In genomic region chr5:117388296-117388751, GRCm38 (mm10) we compare ENCODE assay signal across 8 mouse cellular contexts. TPM values are rescaled to one million over a fixed set of nuclear protein-coding genes. Genes with fewer than 3 reads are reported as not detected.
DNase-seq lines count a peak whose midpoint lies in the region; ATAC-seq and TF ChIP-seq lines count a peak whose summit lies in the region.

No protein-coding gene starts in this region.

- 0 out of 2 replicates have a peak, but pooled peaks cover 2% of the 10 kb centered on the region for H3K9me3 ChIP-seq in embryonic facial prominence, embryonic 12.5 days
- peaks cover 12% of the 10 kb centered on the region for H3K9me3 ChIP-seq in hindbrain, embryonic 10.5 days
- H3K9me3 ChIP-seq in limb, embryonic 14.5 days (ENCODE audit: control insufficient read depth, low read length) = no peaks in the 10 kb centered on the region
- peaks cover 4% of the 10 kb centered on the region; the same call in 1 of the 2 replicates for H3K9me3 ChIP-seq in midbrain, embryonic 13.5 days
- no peaks in the 10 kb centered on the region for H3K9me3 ChIP-seq in stomach, postnatal 0 days (ENCODE audit: control insufficient read depth, low read length)

- WGBS in embryonic facial prominence, embryonic 12.5 days = 12% methylated on average over 16 of the region's 16 CpGs
- 14% methylated on average over 16 of the region's 16 CpGs for WGBS in hindbrain, embryonic 10.5 days
- WGBS in limb, embryonic 14.5 days = 10% methylated on average over 16 of the region's 16 CpGs
- WGBS in midbrain, embryonic 13.5 days = 10% methylated on average over 16 of the region's 16 CpGs
- 7% methylated on average over 16 of the region's 16 CpGs for WGBS in stomach, postnatal 0 days

- H3K36me3 ChIP-seq in embryonic facial prominence, embryonic 12.5 days = peaks cover 18% of the 10 kb centered on the region
- H3K36me3 ChIP-seq in hindbrain, embryonic 10.5 days = peaks cover 37% of the 10 kb centered on the region
- H3K36me3 ChIP-seq in limb, embryonic 14.5 days (ENCODE audit: control insufficient read depth, insufficient read depth, low read length) = peaks cover 22% of the 10 kb centered on the region
- peaks cover 24% of the 10 kb centered on the region for H3K36me3 ChIP-seq in midbrain, embryonic 13.5 days
- H3K36me3 ChIP-seq in stomach, postnatal 0 days (ENCODE audit: control insufficient read depth, insufficient read depth, low read length) = 0 out of 2 replicates have a peak, but pooled peaks cover 4% of the 10 kb centered on the region

- H3K9ac ChIP-seq in embryonic facial prominence, embryonic 12.5 days = peak overlapping the region; percentile 86
- H3K9ac ChIP-seq in limb, embryonic 14.5 days (ENCODE audit: low read depth, low read length, severe bottlenecking) = peak overlapping the region; percentile 76
- H3K9ac ChIP-seq in midbrain, embryonic 13.5 days (replicated peaks) = peak overlapping the region; percentile 74
- peak overlapping the region; percentile 93 for H3K9ac ChIP-seq in stomach, postnatal 0 days (ENCODE audit: low read length)

- peak overlapping the region; percentile 62 for H3K4me2 ChIP-seq in embryonic facial prominence, embryonic 12.5 days (replicated peaks)
- peak overlapping the region; percentile 54 for H3K4me2 ChIP-seq in limb, embryonic 14.5 days (replicated peaks; ENCODE audit: low read depth, low read length, severe bottlenecking)
- peak overlapping the region; percentile 62 for H3K4me2 ChIP-seq in midbrain, embryonic 13.5 days (replicated peaks)
- H3K4me2 ChIP-seq in stomach, postnatal 0 days (replicated peaks; ENCODE audit: low read depth) = peak overlapping the region; percentile 86

- no peak for TF ChIP-seq POLR2A in limb, embryonic 14.5 days (IDR thresholded peaks at IDR 0.05; ENCODE audit: borderline replicate concordance, extremely low read depth, insufficient read depth, insufficient read length)

- intact Hi-C loops in gastrocnemius, adult 2 months (cut with DNase I) = loop anchor here (2.0 to 10.0 kb wide), 3 partner anchors 32 to 274 kb away; partner anchors contain the start of genes Suds3 and Wsb2

- peak; percentile 52 for DNase-seq in gastrocnemius, adult 2 months
- no peak for DNase-seq in gastrocnemius, adult 8-10 months (ENCODE audit: low spot score in 2 of 2)
- DNase-seq in adrenal gland, postnatal 4 days (ENCODE audit: low spot score in 2 of 2) = peak; percentile 22 to 32
- DNase-seq in hindbrain, embryonic 10.5 days (ENCODE audit: low spot score) = peak; percentile 66
- peak; percentile 39 for DNase-seq in limb, embryonic 14.5 days (ENCODE audit: low spot score)
- DNase-seq in stomach, postnatal 0 days (ENCODE audit: low spot score) = peak; percentile 73

- H3K27ac ChIP-seq in gastrocnemius, adult 2 months = peak overlapping the region; percentile 75
- 0 out of 2 replicates have a peak overlapping the region, but pooled peaks have one; percentile 65 for H3K27ac ChIP-seq in embryonic facial prominence, embryonic 12.5 days
- H3K27ac ChIP-seq in hindbrain, embryonic 10.5 days = peak overlapping the region; percentile 96
- no peak overlapping the region; the same call in 1 of the 2 replicates for H3K27ac ChIP-seq in limb, embryonic 14.5 days (replicated peaks; ENCODE audit: low read depth, low read length)
- H3K27ac ChIP-seq in midbrain, embryonic 13.5 days = peak overlapping the region; percentile 41
- H3K27ac ChIP-seq in stomach, postnatal 0 days (replicated peaks) = peak overlapping the region; percentile 71

- TF ChIP-seq CTCF in gastrocnemius, adult 2 months (IDR thresholded peaks at IDR 0.05) = peak; percentile 39
- TF ChIP-seq CTCF in stomach, postnatal 0 days (IDR thresholded peaks at IDR 0.05; ENCODE audit: low read depth) = peak; percentile 73

- H3K27me3 ChIP-seq in embryonic facial prominence, embryonic 12.5 days = no peaks in the 10 kb centered on the region
- no peaks in the 10 kb centered on the region for H3K27me3 ChIP-seq in hindbrain, embryonic 10.5 days (ENCODE audit: insufficient read depth, poor library complexity, severe bottlenecking)
- no peaks in the 10 kb centered on the region for H3K27me3 ChIP-seq in limb, embryonic 14.5 days (ENCODE audit: control insufficient read depth, insufficient read depth, low read length)
- no peaks in the 10 kb centered on the region for H3K27me3 ChIP-seq in midbrain, embryonic 13.5 days
- no peaks in the 10 kb centered on the region for H3K27me3 ChIP-seq in stomach, postnatal 0 days (ENCODE audit: control insufficient read depth, insufficient read depth, low read length)

- ATAC-seq in embryonic facial prominence, embryonic 12.5 days (ENCODE audit: insufficient number of reproducible peaks, insufficient read depth, low FRiP score, low TSS enrichment) = no peak
- ATAC-seq in limb, embryonic 14.5 days (ENCODE audit: low FRiP score, low read depth) = peak; percentile 26
- peak; percentile 44; the same call in 1 of the 2 replicates for ATAC-seq in midbrain, embryonic 13.5 days
- peak; percentile 57 for ATAC-seq in stomach, postnatal 0 days (ENCODE audit: low FRiP score, low TSS enrichment)

- 0 out of 2 replicates have a peak, but pooled peaks cover 9% of the 10 kb centered on the region for H3K4me1 ChIP-seq in embryonic facial prominence, embryonic 12.5 days
- H3K4me1 ChIP-seq in hindbrain, embryonic 10.5 days (replicated peaks) = peaks cover 24% of the 10 kb centered on the region
- peaks cover 3% of the 10 kb centered on the region; the same call in 1 of the 2 replicates for H3K4me1 ChIP-seq in limb, embryonic 14.5 days (ENCODE audit: control insufficient read depth, insufficient read depth, low read length)
- H3K4me1 ChIP-seq in midbrain, embryonic 13.5 days (replicated peaks) = peaks cover 18% of the 10 kb centered on the region
- H3K4me1 ChIP-seq in stomach, postnatal 0 days (replicated peaks; ENCODE audit: control insufficient read depth, insufficient read depth) = peaks cover 5% of the 10 kb centered on the region; the same call in 1 of the 2 replicates

- peak overlapping the region; percentile 89 for H3K4me3 ChIP-seq in gastrocnemius, adult 2 months
- peak overlapping the region; percentile 83 for H3K4me3 ChIP-seq in embryonic facial prominence, embryonic 12.5 days
- H3K4me3 ChIP-seq in hindbrain, embryonic 10.5 days = peak overlapping the region; percentile 88
- peak overlapping the region; percentile 59 for H3K4me3 ChIP-seq in limb, embryonic 14.5 days (replicated peaks; ENCODE audit: low read length)
- peak overlapping the region; percentile 54 for H3K4me3 ChIP-seq in midbrain, embryonic 13.5 days (replicated peaks)
- peak overlapping the region; percentile 75 for H3K4me3 ChIP-seq in stomach, postnatal 0 days (ENCODE audit: low read depth, low read length)

- TF ChIP-seq EP300 in stomach, postnatal 0 days (optimal IDR thresholded peaks at IDR 0.05) = no peak

RNA-seq across cellular contexts. Expression of gene Rfc5, which starts 0.5 kb away (rescaled TPM):
- 1 to 10 TPM in 1 of 2 experiments, under 1 TPM in 1; 0.84 to 1.1 TPM for total RNA-seq in gastrocnemius, adult 2 months (2021)
- total RNA-seq in gastrocnemius, adult 8-10 months (2022) = 1 to 10 TPM in 3 of 4 experiments, under 1 TPM in 1; 0.89 to 1.8 (median 1.2) TPM
- total RNA-seq in adrenal gland, postnatal 4 days (2021) = 10 to 100 TPM; 36.6 to 47.8 TPM
- polyA plus RNA-seq in embryonic facial prominence, embryonic 12.5 days (2016; fragmentation: Nextera tagmentation; extraction: Ambion mirVana) = 93.2 and 98.2 TPM in 2 replicates
- polyA plus RNA-seq in hindbrain, embryonic 10.5 days (2016; fragmentation: Nextera tagmentation; extraction: Ambion mirVana) = 109 and 135 TPM in 2 replicates
- polyA plus RNA-seq in limb, embryonic 14.5 days (2012; rRNA removed) = 54.3 and 54.7 TPM in 2 replicates
- polyA plus RNA-seq in limb, embryonic 14.5 days (2014; fragmentation: Nextera tagmentation; extraction: Ambion mirVana) = 73.1 and 74.7 TPM in 2 replicates
- 44.6 and 47.8 TPM in 2 replicates for polyA plus RNA-seq in midbrain, embryonic 13.5 days (2015; fragmentation: Nextera tagmentation; extraction: Ambion mirVana)
- 26.4 and 28.8 TPM in 2 replicates for polyA plus RNA-seq in stomach, postnatal 0 days (2015; fragmentation: Nextera tagmentation; extraction: Ambion mirVana)

RNA-seq across cellular contexts. Expression of gene Ksr2, which starts 25.5 kb away (rescaled TPM):
- total RNA-seq in gastrocnemius, adult 2 months (2021) = under 1 TPM; 0.03 to 0.11 TPM
- under 1 TPM; 0.05 to 0.17 (median 0.09) TPM for total RNA-seq in gastrocnemius, adult 8-10 months (2022)
- total RNA-seq in adrenal gland, postnatal 4 days (2021) = 10 to 100 TPM; 10.6 to 11.1 TPM
- polyA plus RNA-seq in embryonic facial prominence, embryonic 12.5 days (2016; fragmentation: Nextera tagmentation; extraction: Ambion mirVana) = 0.41 and 0.68 TPM in 2 replicates
- 0.92 and 2.1 TPM in 2 replicates for polyA plus RNA-seq in hindbrain, embryonic 10.5 days (2016; fragmentation: Nextera tagmentation; extraction: Ambion mirVana)
- 0.12 and 0.13 TPM in 2 replicates for polyA plus RNA-seq in limb, embryonic 14.5 days (2012; rRNA removed)
- 0.08 and 0.12 TPM in 2 replicates for polyA plus RNA-seq in limb, embryonic 14.5 days (2014; fragmentation: Nextera tagmentation; extraction: Ambion mirVana)
- 5.1 and 6.9 TPM in 2 replicates for polyA plus RNA-seq in midbrain, embryonic 13.5 days (2015; fragmentation: Nextera tagmentation; extraction: Ambion mirVana)
- polyA plus RNA-seq in stomach, postnatal 0 days (2015; fragmentation: Nextera tagmentation; extraction: Ambion mirVana) = 0.16 and 0.24 TPM in 2 replicates

RNA-seq across cellular contexts. Expression of gene Wsb2, which starts 31.2 kb away (rescaled TPM):
- 10 to 100 TPM; 88.0 to 97.7 TPM for total RNA-seq in gastrocnemius, adult 2 months (2021)
- 100 to 1,000 TPM in 3 of 4 experiments, 10 to 100 TPM in 1; 94.3 to 146 (median 115) TPM for total RNA-seq in gastrocnemius, adult 8-10 months (2022)
- total RNA-seq in adrenal gland, postnatal 4 days (2021) = 100 to 1,000 TPM; 116 to 122 TPM
- 67.6 and 68.9 TPM in 2 replicates for polyA plus RNA-seq in embryonic facial prominence, embryonic 12.5 days (2016; fragmentation: Nextera tagmentation; extraction: Ambion mirVana)
- 56.9 and 86.8 TPM in 2 replicates for polyA plus RNA-seq in hindbrain, embryonic 10.5 days (2016; fragmentation: Nextera tagmentation; extraction: Ambion mirVana)
- polyA plus RNA-seq in limb, embryonic 14.5 days (2012; rRNA removed) = 59.5 and 81.6 TPM in 2 replicates
- polyA plus RNA-seq in limb, embryonic 14.5 days (2014; fragmentation: Nextera tagmentation; extraction: Ambion mirVana) = 66.2 and 69.4 TPM in 2 replicates
- 138 and 159 TPM in 2 replicates for polyA plus RNA-seq in midbrain, embryonic 13.5 days (2015; fragmentation: Nextera tagmentation; extraction: Ambion mirVana)
- polyA plus RNA-seq in stomach, postnatal 0 days (2015; fragmentation: Nextera tagmentation; extraction: Ambion mirVana) = 50.0 and 50.3 TPM in 2 replicates

Comparison
In these comparisons a context has a peak if more than half of its experiments do, and no peak if none do; other contexts are left out.
1. DNase-seq: peak in gastrocnemius, adult 2 months (single experiment), adrenal gland, postnatal 4 days (2 of 2), hindbrain, embryonic 10.5 days (single experiment), limb, embryonic 14.5 days (single experiment) and stomach, postnatal 0 days (single experiment); none in gastrocnemius, adult 8-10 months (0 of 2).
2. Peak in every context shown above with its lines, with median percentiles within 50 percentile points of each other: H3K4me3 ChIP-seq, H3K4me2 ChIP-seq and H3K9ac ChIP-seq.